Mouse (Mus musculus): ENCODE results near the gene Olfr860.
"Not testable (repeated sequence)": the region's sequence is repeated elsewhere in the genome, so short reads cannot be mapped to it uniquely, and the experiment has no call there.

The Olfr860 gene

GRCm38 (mm10) chr9:19849647-19850046 is at the start of gene Olfr860:
Gene Olfr860 (minus strand): TSS chr9:19849747.
- no peak for DNase-seq (ENCODE audit: low read depth in 2 of 2, low spot score in 2 of 2)

GRCm38 (mm10) chr9:19887904-19888303 is 38.4 kb upstream of the Olfr860 start, which contains the start of gene Olfr862:
Gene Olfr862 (minus strand): TSS chr9:19888004.
- DNase-seq (ENCODE audit: low read depth in 2 of 2, low spot score in 2 of 2) = no peak

GRCm38 (mm10) chr9:19804606-19805005 is 44.9 kb downstream of the Olfr860 start, which contains the start of gene Olfr859:
Gene Olfr859 (plus strand): TSS chr9:19804906.
- not testable (repeated sequence) for DNase-seq (ENCODE audit: low read depth in 2 of 2, low spot score in 2 of 2)

GRCm38 (mm10) chr9:19803000-19803399 is 46.5 kb downstream of the Olfr860 start:
- no peak for DNase-seq (ENCODE audit: low read depth in 2 of 2, low spot score in 2 of 2)

Measured in CD8-positive naive resting alpha-beta T cell, adult 2 months (primary cell).